Mouse (Mus musculus): Measurements from ENCODE around the gene Sp6.

The Sp6 gene

DNA sequence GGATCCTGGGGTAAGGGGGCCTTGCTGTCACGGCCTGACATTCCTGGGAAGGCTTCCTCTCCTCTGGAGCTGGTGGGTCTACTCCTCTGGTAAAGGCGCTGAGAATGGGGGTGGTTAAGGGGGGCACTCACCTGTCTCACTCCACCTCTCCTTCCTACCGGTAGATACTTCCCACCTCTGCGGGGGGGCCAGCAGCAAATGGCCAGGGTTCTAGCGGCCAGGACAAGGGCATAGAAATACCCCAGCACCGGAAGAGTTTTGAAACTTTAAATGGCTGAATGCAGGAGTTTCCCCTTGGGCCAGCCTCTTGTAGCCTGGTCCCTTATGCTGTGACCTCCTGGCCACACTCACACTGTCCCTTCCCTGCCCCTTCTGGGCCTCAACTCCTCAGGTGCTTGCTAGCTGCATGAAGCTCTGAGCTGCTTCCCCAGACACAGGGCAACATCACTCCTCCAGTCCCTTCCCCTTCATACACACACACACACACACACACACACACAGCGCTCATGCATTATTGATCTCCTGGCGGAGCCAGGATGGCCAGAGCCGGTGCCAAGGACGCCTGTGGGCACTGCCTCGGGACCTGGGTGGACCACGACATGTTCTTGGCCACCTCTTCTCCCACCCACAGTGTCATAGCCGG lies 37.9 kb downstream of the Sp6 start:
- no peak for DNase-seq (ENCODE audit: low read depth in 1 of 2, low spot score in 2 of 2)

DNA sequence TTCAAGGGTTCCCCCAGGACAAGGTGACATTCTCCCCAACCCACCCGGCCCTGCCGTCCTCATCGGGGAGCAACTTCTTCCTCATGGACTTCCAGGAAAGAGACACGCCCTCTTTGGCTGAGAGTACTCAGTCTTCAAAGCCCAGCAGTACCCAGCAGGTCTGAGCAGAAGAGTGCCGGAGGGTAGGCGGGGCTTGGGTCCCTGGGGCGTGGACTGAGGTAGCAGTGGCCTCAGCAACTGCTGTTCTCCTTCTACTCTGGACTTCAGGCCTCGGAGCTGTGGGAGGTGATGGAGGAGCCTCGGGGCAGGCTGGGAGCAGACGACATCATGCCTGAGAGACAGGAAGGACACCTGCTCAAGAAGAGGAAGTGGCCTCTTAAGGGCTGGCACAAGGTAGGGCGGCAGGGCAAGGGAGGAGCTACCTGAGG lies 39.0 kb downstream of the Sp6 start:
- no peak for DNase-seq (ENCODE audit: low read depth in 1 of 2, low spot score in 2 of 2)

DNA sequence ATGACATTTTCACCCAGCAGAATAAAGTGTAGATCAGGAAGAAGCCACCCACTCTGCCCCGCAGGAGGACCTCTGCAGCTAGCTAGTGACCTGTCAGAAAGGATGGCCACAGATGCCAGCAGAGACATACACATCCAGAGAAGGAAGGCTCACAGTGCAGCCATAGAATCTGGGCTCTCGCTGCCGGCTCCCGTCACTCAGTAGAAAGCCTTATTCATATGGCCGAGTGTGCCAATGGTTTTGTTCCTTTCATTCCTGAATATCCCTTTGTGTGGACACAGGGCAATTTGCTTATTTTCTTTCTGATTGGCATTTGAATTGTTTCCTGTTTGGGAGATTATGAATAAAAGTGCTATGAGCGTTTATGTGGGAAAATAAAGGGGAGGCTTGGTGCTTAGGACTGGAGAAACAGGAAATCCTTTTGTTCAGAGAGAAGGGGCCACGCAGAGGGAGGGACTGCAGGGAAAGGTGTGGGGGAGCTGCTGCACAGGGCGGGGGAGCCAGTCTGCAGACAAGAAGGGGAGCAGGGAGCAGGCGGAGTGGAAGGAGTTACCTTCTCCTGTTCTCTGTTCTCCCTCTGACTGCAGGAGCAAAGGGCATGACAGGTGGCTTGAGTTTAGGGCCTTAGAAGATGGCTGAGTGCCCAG lies 50.2 kb downstream of the Sp6 start:
- DNase-seq (ENCODE audit: low read depth in 1 of 2, low spot score in 2 of 2), result no peak

DNA sequence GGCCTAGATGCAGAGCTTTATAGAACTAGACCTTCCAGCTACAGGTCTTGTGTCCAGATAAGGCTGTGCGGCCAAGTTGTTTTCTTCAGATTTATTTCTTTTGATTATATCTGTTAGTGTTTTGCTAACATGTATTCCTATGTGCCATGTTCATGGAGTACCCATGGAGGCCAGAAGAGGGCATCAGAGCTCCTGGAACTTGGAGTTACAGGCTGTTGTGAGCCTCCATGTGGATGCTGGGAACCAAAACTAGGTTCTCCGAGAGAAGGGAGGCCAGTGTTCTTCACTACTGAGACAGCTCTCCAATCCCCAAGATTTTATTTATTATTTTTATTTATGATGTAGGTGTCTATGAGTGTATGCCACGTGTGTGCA lies 50.7 kb downstream of the Sp6 start:
- no peak for DNase-seq (ENCODE audit: low read depth in 1 of 2, low spot score in 2 of 2)

DNA sequence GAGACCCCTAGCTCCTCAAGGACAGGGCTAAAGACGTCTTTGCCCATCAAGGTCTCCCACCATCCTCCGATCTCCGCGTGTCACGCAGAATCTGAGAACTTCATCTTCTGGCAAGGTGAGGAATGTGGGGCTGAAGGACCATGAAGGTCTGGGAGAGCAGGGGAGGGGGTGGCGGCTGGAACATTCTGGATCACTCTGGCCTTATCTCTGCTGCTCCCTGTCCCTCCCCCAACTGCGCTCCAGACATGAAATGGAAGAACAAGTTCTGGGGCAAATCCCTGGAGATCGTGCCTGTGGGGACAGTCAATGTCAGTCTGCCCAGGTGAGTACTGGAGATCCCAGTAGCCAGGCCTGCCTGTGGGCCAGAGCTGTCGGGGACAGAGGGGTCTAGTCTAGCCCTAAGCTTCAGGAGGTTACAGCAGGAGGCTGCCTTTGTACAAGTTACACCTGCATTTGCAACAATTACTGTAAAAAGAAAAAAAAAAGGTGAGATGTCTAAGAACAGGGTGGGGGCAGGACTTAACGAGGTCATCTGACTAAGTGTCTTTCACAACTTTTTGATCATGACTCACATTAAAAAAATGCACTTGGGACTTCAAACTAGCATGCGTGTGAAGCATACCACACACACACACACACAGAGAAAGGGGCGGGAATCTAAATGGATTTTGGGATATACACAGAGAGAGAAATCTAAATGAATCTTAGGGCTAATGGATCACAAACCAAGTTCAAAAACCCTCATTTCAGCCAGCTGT lies 52.5 kb downstream of the Sp6 start:
- no peak for DNase-seq (ENCODE audit: low read depth in 1 of 2, low spot score in 2 of 2)

DNA sequence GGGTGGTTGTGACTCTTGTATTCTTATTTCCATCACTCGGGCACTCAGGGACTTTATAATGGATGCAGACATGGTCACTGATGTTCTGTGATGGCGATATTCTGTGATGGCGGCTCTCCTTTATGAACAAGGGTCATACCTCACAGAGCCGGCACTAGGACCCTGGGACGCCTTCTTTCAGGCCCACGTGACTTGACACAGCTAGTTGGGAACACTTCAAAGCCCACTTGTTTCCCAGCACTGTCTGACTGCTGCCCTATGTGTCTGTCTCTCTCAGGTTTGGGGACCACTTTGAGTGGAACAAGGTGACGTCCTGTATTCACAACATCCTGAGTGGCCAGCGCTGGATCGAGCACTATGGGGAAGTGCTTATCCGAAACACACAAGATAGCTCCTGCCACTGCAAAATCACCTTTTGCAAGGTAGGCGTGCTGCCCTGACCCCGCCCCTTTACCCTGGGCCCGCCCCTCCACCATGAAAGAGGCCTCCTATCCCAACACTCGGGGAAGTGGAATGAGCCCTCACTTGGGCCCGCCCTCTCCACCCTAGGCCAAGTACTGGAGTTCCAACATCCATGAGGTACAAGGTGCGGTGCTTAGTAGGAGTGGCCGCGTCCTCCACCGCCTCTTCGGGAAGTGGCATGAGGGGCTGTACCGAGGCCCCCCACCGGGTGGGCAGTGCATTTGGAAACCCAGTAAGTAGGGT lies 53.6 kb downstream of the Sp6 start:
- no peak for DNase-seq (ENCODE audit: low read depth in 1 of 2, low spot score in 2 of 2)

DNA sequence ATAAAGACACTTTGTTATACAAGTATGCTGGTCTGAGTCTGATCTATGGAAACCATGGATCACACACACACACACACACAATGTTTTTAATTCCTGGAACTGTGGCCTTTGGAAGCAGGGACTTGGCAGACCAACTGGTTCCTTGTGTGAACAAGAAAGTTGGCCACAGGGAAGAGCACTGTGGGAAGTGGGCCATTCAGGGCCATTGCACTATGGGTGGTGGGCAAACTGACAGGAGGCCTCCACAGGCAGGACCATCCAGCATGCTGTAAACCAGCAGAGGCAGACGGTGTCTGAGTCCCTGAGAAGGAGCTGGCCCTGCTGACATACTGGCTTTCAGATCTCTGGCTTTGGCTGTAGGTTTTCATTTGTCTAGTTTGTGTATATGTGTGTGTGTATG lies 56.1 kb downstream of the Sp6 start:
- no peak for DNase-seq (ENCODE audit: low read depth in 1 of 2, low spot score in 2 of 2)

DNA sequence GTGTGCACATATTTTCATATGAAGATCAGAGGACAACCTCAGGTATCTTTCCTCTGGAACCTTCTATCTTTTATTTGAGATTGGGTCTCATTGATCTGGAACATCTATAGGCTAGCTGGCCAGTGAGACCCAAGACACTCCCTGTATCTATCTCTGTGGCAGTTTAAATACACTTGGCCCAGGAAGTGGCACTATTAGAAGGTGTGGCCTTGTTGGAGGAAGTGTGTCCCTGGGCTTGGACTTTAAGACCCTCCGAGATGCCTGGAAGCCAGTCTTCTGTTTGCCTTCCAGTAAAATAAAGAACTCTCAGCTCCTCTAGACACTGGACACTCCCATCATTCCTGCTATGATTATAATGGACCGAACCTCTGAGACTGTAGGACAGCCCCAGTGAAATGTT lies 56.6 kb downstream of the Sp6 start:
- DNase-seq (ENCODE audit: low read depth in 1 of 2, low spot score in 2 of 2), result no peak

DNA sequence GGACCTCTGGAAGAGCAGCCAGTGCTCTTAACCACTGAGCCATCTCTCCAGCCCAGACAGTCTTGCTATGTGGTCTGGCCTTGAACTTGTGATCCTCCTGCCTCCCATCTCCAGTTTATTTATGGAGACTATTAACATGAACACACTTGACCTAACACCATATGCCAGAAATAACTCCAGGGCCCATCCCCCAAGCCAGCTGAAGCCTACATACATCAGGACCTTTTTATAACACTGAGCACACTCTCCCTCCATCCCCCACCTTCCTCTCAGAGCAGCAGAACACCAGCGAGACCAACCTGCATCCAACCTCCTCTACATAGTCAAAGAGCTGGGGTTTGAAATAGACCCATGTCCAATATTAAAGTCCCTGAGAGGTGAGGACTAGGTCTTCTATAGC lies 57.9 kb downstream of the Sp6 start:
- DNase-seq (ENCODE audit: low read depth in 1 of 2, low spot score in 2 of 2), result no peak

DNA sequence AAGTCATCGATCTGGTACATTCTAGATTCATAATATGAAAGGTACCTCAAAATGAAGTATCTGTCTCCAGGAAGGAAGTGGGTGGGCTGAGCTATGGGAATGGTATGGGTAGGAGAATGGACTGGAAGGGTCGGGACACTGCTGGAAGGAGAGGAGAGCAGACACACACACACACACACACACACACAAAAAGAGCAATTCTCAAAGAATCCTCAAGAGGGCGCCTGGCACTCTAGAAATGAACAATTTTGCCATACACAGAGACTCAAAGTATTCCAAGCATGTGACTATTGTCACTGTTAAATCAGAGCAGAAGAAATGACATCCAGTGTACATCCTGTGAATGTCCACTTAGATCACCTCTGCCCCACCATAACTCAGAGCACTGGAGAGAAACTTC lies 59.3 kb downstream of the Sp6 start:
- no peak for DNase-seq (ENCODE audit: low read depth in 1 of 2, low spot score in 2 of 2)

DNA sequence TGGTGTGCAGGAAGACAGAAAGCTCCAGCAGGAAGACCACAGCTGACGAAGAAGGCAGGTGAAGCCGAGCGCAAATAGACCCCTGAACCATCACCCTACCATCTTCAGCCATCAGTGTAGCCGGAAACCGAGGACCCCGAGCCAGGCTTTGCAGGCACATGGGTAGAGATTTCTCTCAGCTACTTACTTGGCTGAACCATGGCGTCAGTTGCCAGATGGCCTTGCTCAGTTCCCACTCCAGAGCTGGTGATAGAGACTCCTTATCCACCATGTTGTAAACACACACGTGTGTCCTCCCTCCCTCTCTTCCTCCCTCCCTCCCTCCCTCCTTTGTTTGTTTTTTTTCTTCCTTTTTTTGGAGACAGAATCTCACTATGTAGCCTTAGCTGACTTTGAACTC lies 61.0 kb downstream of the Sp6 start:
- no peak for DNase-seq (ENCODE audit: low read depth in 1 of 2, low spot score in 2 of 2)

All from monocyte, adult 2 months (primary cell).